Mouse (Mus musculus): ENCODE measurements at regions not wholly inside any gene's neighbourhood (a gene's known extent, or its start where the extent isn't known, plus 50 kb on each side); places are given as distances from the start of the nearest gene placed in this dataset.

DNA sequence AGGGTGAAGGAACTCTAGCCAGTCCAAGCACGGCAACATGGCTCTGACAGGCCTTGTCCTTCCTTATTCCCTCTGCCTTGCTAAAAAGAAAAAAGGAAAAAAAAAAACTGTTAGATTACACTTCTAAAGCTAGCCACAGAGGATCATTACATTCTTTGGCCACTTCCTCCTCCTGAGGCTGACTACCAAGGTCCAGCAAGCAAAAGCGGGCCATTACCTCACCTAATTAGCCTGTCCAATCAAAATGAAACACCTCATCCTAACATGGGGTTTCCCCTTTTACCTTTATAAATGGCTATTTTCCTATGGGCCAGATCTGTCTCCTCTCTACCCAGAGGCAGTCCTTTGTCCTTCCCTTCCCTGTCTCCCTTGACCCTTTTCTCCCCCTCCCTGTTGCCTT lies 102.2 kb downstream of the Pih1h3b start:
- DNase-seq, result no peak

GRCm38 (mm10) chrX:140165966-140166365 lies 103.3 kb downstream of the Pih1h3b start:
- peak; percentile 3 for DNase-seq

- no peak for DNase-seq
Observed at GRCm38 (mm10) chrX:140179850-140180249, 117.2 kb downstream of the Pih1h3b start.

- peak; percentile 11 for DNase-seq
Observed at GRCm38 (mm10) chrX:140183003-140183402, 120.3 kb downstream of the Pih1h3b start.

GRCm38 (mm10) chrX:140203676-140204075 lies 138.4 kb upstream of the Frmpd3 start:
- no peak for DNase-seq

DNA sequence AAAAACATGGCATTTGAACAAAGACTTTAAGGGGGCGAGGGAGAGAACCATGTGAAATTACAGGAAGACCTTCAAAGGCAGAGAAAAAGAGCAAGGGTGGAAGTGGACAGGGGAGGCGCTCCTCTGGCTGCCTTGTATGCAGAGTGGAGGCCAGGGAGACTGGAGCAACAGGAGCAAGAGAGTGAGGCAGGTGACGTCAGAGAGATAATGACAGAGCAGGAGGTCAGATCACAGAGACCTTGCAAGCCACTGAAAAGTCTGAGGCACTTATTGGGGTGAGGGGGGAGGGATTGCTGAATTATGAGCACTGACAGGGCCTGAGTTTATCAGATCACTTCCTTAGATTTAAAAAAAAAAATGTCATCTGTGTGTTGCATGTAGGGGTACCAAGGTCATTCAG lies 133.3 kb upstream of the Frmpd3 start:
- no peak for DNase-seq

DNA sequence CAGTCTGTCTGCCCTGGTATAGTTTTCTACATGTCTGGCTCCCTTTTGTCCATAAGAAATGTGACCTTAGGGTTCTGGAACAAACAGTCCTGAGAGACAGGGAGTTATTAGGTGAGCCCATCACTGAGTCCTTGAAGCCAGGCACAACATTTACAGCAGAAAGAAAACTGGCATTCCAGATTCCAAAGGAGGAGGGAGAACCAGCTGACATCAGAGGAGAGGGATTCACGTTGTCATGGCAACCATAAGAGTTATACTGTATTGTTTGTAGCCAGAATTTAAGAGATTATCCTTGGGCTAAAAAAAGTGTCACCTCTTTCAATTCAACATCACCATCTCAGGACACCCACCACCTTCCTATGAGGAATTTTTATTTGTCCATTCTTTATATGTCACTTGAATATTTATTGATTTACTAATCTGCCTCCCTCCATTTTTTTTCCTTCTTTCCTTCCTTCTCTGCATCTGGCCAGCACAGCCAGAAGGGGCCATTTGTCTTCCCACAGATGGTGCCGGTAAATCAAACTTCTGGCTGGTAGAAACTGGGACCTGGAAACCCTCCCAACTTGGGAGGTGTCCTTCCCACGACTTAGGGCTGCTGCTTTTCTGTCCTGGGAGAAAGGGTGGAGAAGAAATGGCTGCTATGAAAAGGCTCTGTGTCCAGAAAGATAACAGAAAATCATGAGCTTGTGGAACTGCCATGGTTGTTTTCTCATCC lies 129.3 kb upstream of the Frmpd3 start:
- no peak for DNase-seq

- DNase-seq, result no peak
Observed at GRCm38 (mm10) chrX:140214198-140214849, 127.7 kb upstream of the Frmpd3 start.

- DNase-seq, result peak; percentile 5
Observed at GRCm38 (mm10) chrX:140255790-140256189, 86.3 kb upstream of the Frmpd3 start.

GRCm38 (mm10) chrX:140269742-140270457 lies 72.2 kb upstream of the Frmpd3 start:
- DNase-seq, result no peak

GRCm38 (mm10) chrX:140277327-140277947 lies 64.6 kb upstream of the Frmpd3 start:
- DNase-seq, result peak; percentile 7

GRCm38 (mm10) chrX:140277978-140278729 lies 63.9 kb upstream of the Frmpd3 start:
- no peak for DNase-seq

- DNase-seq, result peak; percentile 34
Observed at GRCm38 (mm10) chrX:140279266-140279665, 62.8 kb upstream of the Frmpd3 start.

GRCm38 (mm10) chrX:140280016-140280415 lies 62.0 kb upstream of the Frmpd3 start:
- no peak for DNase-seq

Measured in kidney, postnatal 10 days (tissue).